Mouse (Mus musculus): Measurements from ENCODE around the gene Vasn. TPM values are rescaled to one million over a fixed set of nuclear protein-coding genes. Genes with fewer than 3 reads are reported as not detected.
A peak's percentile ranks its signal among the peaks of the same experiment; 100 is the strongest.

Gene Vasn
- total and polyA plus RNA-seq, 3 experiments, result 2.0 to 5.0 (median 2.2) TPM

GRCm38 (mm10) chr16:4655764-4656570 lies 16.2 kb downstream of the Vasn start:
- Histone ChIP-seq H3K4me3 (replicated peaks in 1 of 3; ENCODE audit: low read depth in 2 of 3, low read length in 2 of 3, poor library complexity in 1 of 3) (no peak overlapping the region), H3K4me2 (ENCODE audit: insufficient read depth, low read depth, poor library complexity, severe bottlenecking) (no peak overlapping the region), H3K36me3 (replicated peaks in 1 of 2; ENCODE audit: control insufficient read depth in 1 of 2, insufficient read depth in 1 of 2, low read length in 1 of 2) (peaks cover 62 to 90% of the 10 kb centered on the region in 2 experiments), H3K9ac (ENCODE audit: insufficient read depth, low read depth) (no peak overlapping the region), H3K27me3 (replicated peaks) (no peaks in the 10 kb centered on the region), H3K27ac (ENCODE audit: insufficient read depth, low read depth) (no peak overlapping the region), H3K4me1 (ENCODE audit: control insufficient read depth in 1 of 2, insufficient read depth in 2 of 2) (peaks cover 0 to 22% of the 10 kb centered on the region in 2 experiments; a peak in 2 of 4 replicates), H3K9me3 (replicated peaks; ENCODE audit: low read length) (no peaks in the 10 kb centered on the region), H3K79me2 (replicated peaks; ENCODE audit: control insufficient read depth, extremely low read depth, insufficient read depth, poor library complexity, severe bottlenecking) (no peaks in the 10 kb centered on the region)
- in situ Hi-C loops (cut with MboI; ENCODE audit: low pct_ligation_motif_present, low pct_unique_long_range_greater_than_20kb, low sequenced_read_pairs), result no loop called here
- dilution Hi-C loops (cut with MboI; ENCODE audit: extremely low pct_ligation_motif_present, extremely low pct_unique_long_range_greater_than_20kb, low sequenced_read_pairs), result no loop called here
- DNase-seq (ENCODE audit: extremely low read depth), result peak; percentile 31
- TF ChIP-seq CTCF (conservative IDR thresholded peaks at IDR 0.05 in 1 of 2, IDR thresholded peaks at IDR 0.05 in 1 of 2; ENCODE audit: low read depth in 2 of 2, low read length in 2 of 2) (peak in 1 of 2 experiments; percentile 36; a peak in 2 of 4 replicates), POLR2A (IDR thresholded peaks at IDR 0.05; ENCODE audit: low read depth, low read length) (no peak)

- in situ Hi-C loops (cut with MboI; ENCODE audit: low pct_ligation_motif_present, low pct_unique_long_range_greater_than_20kb, low sequenced_read_pairs), result no loop called here
- Histone ChIP-seq H3K36me3 (replicated peaks in 1 of 2; ENCODE audit: control insufficient read depth in 1 of 2, insufficient read depth in 1 of 2, low read length in 1 of 2) (peaks cover 63 to 90% of the 10 kb centered on the region in 2 experiments), H3K27ac (ENCODE audit: insufficient read depth, low read depth) (no peak overlapping the region), H3K79me2 (replicated peaks; ENCODE audit: control insufficient read depth, extremely low read depth, insufficient read depth, poor library complexity, severe bottlenecking) (no peaks in the 10 kb centered on the region), H3K27me3 (replicated peaks) (no peaks in the 10 kb centered on the region), H3K9me3 (replicated peaks; ENCODE audit: low read length) (no peaks in the 10 kb centered on the region), H3K4me2 (ENCODE audit: insufficient read depth, low read depth, poor library complexity, severe bottlenecking) (no peak overlapping the region), H3K4me3 (replicated peaks in 1 of 3; ENCODE audit: low read depth in 2 of 3, low read length in 2 of 3, poor library complexity in 1 of 3) (no peak overlapping the region), H3K9ac (ENCODE audit: insufficient read depth, low read depth) (no peak overlapping the region), H3K4me1 (ENCODE audit: control insufficient read depth in 1 of 2, insufficient read depth in 2 of 2) (peaks cover 0 to 22% of the 10 kb centered on the region in 2 experiments; a peak in 2 of 4 replicates)
- DNase-seq (ENCODE audit: extremely low read depth), result no peak
- TF ChIP-seq MXI1 (IDR thresholded peaks at IDR 0.05; ENCODE audit: low read depth, low read length) (no peak), ZMIZ1 (IDR thresholded peaks at IDR 0.05; ENCODE audit: low read depth, low read length) (no peak), KAT2A (IDR thresholded peaks at IDR 0.05; ENCODE audit: insufficient replicate concordance, low read length) (no peak), RAD21 (IDR thresholded peaks at IDR 0.05; ENCODE audit: low read depth, low read length) (no peak), EP300 (IDR thresholded peaks at IDR 0.05; ENCODE audit: low read length) (no peak), HCFC1 (IDR thresholded peaks at IDR 0.05; ENCODE audit: low read depth, low read length) (no peak), CTCF (conservative IDR thresholded peaks at IDR 0.05 in 1 of 2, IDR thresholded peaks at IDR 0.05 in 1 of 2; ENCODE audit: low read depth in 2 of 2, low read length in 2 of 2) (no peak), TBP (conservative IDR thresholded peaks at IDR 0.05; ENCODE audit: low read depth, low read length) (no peak), POLR2A (IDR thresholded peaks at IDR 0.05; ENCODE audit: low read depth, low read length) (no peak), MAFK (IDR thresholded peaks at IDR 0.05; ENCODE audit: insufficient replicate concordance, low read length) (no peak), ZC3H11A (IDR thresholded peaks at IDR 0.05; ENCODE audit: low read depth, low read length) (no peak), MAX (IDR thresholded peaks at IDR 0.05; ENCODE audit: low read length) (no peak), E2F4 (IDR thresholded peaks at IDR 0.05; ENCODE audit: insufficient replicate concordance, low read depth, low read length) (no peak), NRF1 (IDR thresholded peaks at IDR 0.05; ENCODE audit: low read depth, low read length) (no peak), SMC3 (IDR thresholded peaks at IDR 0.05; ENCODE audit: low read depth, low read length) (no peak), MAZ (IDR thresholded peaks at IDR 0.05; ENCODE audit: low read depth, low read length) (no peak)
- dilution Hi-C loops (cut with MboI; ENCODE audit: extremely low pct_ligation_motif_present, extremely low pct_unique_long_range_greater_than_20kb, low sequenced_read_pairs), result no loop called here
Measured at GRCm38 (mm10) chr16:4656571-4657081, 16.9 kb downstream of the Vasn start.

All from CH12.LX (cell line).